Mouse (Mus musculus) bone marrow macrophage, adult 2 months (primary cell): ENCODE results near the gene Fut2. TPM values are rescaled to one million over a fixed set of nuclear protein-coding genes. Genes with fewer than 3 reads are reported as not detected.

Source experiments
- H3K27ac ChIP-seq: 2 replicates; pipeline ENCODE4 v1.5.1; 2012; ENCODE audit warnings: low read depth, low read length; ENCODE audit not compliant: insufficient read depth
- H3K4me1 ChIP-seq: 2 replicates; pipeline ENCODE4 v1.6.1; 2012; ENCODE audit warnings: low read length; ENCODE audit not compliant: control insufficient read depth, insufficient read depth
- H3K4me3 ChIP-seq: 2 replicates; pipeline ENCODE4 v1.5.1; 2012; ENCODE audit warnings: mild to moderate bottlenecking, low read length, moderate library complexity; ENCODE audit not compliant: insufficient read depth
- CTCF ChIP-seq: IDR thresholded peaks from 2 replicates; pipeline ENCODE4 v1.5.1; 2012; ENCODE audit warnings: low read depth, mild to moderate bottlenecking, low read length, moderate library complexity
- POLR2A ChIP-seq: IDR thresholded peaks from 2 replicates; pipeline ENCODE4 v1.6.1; 2012; ENCODE audit warnings: mild to moderate bottlenecking, low read depth, low read length, borderline replicate concordance
- polyA plus RNA-seq: library from polyadenylated mRNA; stranded (reverse); fragments of >200 nt; gene quantifications from 2 replicates; pipeline ENCODE4 v1.2.4, GENCODE M21; 2012; ENCODE audit not compliant: missing spikeins, insufficient read depth, insufficient read length

Gene Fut2
- polyA plus RNA-seq, 1 experiment: not detected

GRCm38 (mm10) chr7:45616277-45616676, 49.9 kb downstream of the Fut2 start:
- Histone ChIP-seq H3K27ac (no peak overlapping the region), H3K4me3 (no peak overlapping the region), H3K4me1 (peaks cover under 1% of the 10 kb centered on the region; the same call in 1 of the 2 replicates)
- no peak for TF ChIP-seq POLR2A
- TF ChIP-seq CTCF: no peak

GRCm38 (mm10) chr7:45609511-45609910, 56.7 kb downstream of the Fut2 start:
- TF ChIP-seq CTCF (no peak), POLR2A (no peak)
- H3K4me3 ChIP-seq: no peak overlapping the region
- H3K4me1 ChIP-seq: peaks cover 5% of the 10 kb centered on the region; the same call in 1 of the 2 replicates
- H3K27ac ChIP-seq: no peak overlapping the region

DNA sequence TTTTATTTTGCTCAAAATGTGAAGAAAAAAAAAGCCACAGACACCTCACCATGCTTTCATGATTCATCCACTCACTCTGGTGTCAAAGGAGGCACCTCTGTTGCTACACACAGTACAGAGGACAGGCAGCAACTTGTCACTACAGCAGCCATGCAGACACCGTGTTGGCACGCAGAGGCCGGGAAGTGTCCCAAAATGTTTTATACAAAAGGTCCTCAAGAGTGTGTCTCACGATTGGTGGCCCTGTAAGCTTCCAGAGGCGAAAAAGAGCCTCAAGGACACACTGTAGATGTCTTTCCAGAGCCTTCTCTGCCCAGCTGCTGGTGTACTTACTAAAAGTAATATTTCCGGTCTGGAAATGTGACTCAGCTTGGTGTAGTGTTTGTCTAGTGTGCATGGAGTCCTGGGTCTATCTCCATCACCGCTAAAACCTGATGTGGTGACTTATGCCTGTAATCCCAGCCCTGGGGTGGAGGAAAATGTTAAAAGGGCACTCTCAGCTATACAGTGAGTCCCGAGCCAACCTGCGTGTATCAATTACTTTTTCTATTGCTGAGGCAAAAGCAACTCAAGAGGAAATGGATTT, 60.4 kb downstream of the Fut2 start:
- Histone ChIP-seq H3K4me1 (peaks cover 2% of the 10 kb centered on the region; the same call in 1 of the 2 replicates), H3K27ac (no peak overlapping the region), H3K4me3 (no peak overlapping the region)
- no peak for TF ChIP-seq CTCF
- TF ChIP-seq POLR2A: no peak

DNA sequence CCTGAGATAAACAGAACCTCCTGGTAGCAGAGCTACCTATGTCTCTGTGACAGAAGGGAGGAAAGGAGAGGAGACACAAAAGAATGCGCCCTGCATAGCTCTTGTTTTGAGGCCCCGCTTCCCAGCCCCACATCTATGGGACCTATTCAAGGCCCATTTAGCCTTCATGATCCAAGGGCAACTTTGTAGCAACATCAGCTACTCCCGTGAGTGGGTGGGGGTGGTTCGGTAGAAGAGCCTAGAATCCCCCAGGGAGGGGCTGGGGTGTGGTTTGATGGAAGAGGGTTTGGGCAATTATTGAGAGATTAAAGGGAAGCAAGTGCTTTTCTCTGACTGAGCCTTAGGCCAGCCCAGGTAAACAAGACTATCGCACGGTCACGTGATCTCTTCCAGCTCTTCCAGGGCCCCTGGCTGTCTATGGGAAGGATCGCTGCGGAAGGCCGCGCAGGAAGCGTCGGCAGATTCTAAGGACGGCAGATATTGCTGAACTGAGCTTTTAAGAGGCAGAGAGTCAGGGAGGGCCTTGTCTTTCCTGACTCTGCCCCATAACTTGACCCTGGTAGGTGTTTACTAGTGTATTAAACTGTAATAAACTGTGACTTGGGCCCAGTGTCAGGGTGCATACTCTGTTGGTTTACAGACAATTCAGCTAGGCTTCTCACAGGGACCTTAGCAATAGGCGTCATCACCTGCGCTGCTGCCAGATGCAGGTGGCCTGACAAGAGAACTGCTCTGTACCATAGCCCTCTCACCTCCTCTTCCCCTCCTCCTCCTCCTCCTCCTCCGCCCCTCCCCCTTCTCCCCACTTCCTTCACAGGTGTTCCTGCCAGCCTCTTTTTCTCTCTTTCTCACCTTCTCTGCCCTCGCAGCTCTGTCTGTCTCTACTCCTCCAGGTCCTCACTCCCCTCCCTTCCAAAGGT, 67.0 kb downstream of the Fut2 start:
- no peak overlapping the region for H3K27ac ChIP-seq
- TF ChIP-seq CTCF: no peak
- TF ChIP-seq POLR2A: no peak

More for the DNA sequence above, 67.0 kb downstream of the Fut2 start:
- H3K4me3 ChIP-seq: no peak overlapping the region
- no peaks in the 10 kb centered on the region for H3K4me1 ChIP-seq

Other genes starting within 250 kb of the Fut2 start
- not detected in 2 replicates for gene Lhb, start 245.6 kb downstream of the Fut2 start, polyA plus RNA-seq
- gene Gys1, start 231.6 kb downstream of the Fut2 start, polyA plus RNA-seq: 12.8 and 14.3 TPM in 2 replicates
- 26.0 and 43.8 TPM in 2 replicates for gene Ruvbl2, start 228.3 kb downstream of the Fut2 start, polyA plus RNA-seq
- gene Ftl1, start 206.5 kb downstream of the Fut2 start, polyA plus RNA-seq: 18,510 and 20,120 TPM in 2 replicates
- 196 and 209 TPM in 2 replicates for gene Bax, start 199.5 kb downstream of the Fut2 start, polyA plus RNA-seq
- not detected in 2 replicates for gene Tulp2, start 184.5 kb downstream of the Fut2 start, polyA plus RNA-seq
- gene Gm45808, start 179.6 kb downstream of the Fut2 start, polyA plus RNA-seq: 1.1 TPM in 1 of 2 replicates, not detected in the other
- 22.0 and 25.4 TPM in 2 replicates for gene Dhdh, start 177.6 kb downstream of the Fut2 start, polyA plus RNA-seq
- gene Nucb1, start 156.0 kb downstream of the Fut2 start, polyA plus RNA-seq: 278 and 296 TPM in 2 replicates
- gene Ppp1r15a, start 140.1 kb downstream of the Fut2 start, polyA plus RNA-seq: 21.3 and 26.7 TPM in 2 replicates
- gene Plekha4, start 140.1 kb downstream of the Fut2 start, polyA plus RNA-seq: 1.0 and 1.6 TPM in 2 replicates
- gene Hsd17b14, start 111.5 kb downstream of the Fut2 start, polyA plus RNA-seq: 2.0 and 2.5 TPM in 2 replicates
- gene Bcat2, start 96.2 kb downstream of the Fut2 start, polyA plus RNA-seq: 87.0 and 93.0 TPM in 2 replicates
- gene Fgf21, start 50.9 kb downstream of the Fut2 start, polyA plus RNA-seq: not detected in 2 replicates
- gene Fut1, start 49.1 kb downstream of the Fut2 start, polyA plus RNA-seq: not detected in 2 replicates
- gene Izumo1, start 44.6 kb downstream of the Fut2 start, polyA plus RNA-seq: not detected in 2 replicates
- 0.40 TPM in 1 of 2 replicates, not detected in the other for gene Rasip1, start 38.9 kb downstream of the Fut2 start, polyA plus RNA-seq
- not detected in 2 replicates for gene Mamstr, start 26.4 kb downstream of the Fut2 start, polyA plus RNA-seq
- not detected in 2 replicates for gene Ntn5, start 17.6 kb upstream of the Fut2 start, polyA plus RNA-seq
- not detected in 2 replicates for gene Sec1, start 28.0 kb upstream of the Fut2 start, polyA plus RNA-seq
- 1.3 and 1.9 TPM in 2 replicates for gene Car11, start 33.4 kb upstream of the Fut2 start, polyA plus RNA-seq
- 85.2 and 85.6 TPM in 2 replicates for gene Dbp, start 38.7 kb upstream of the Fut2 start, polyA plus RNA-seq
- gene Rpl18, start 49.1 kb upstream of the Fut2 start, polyA plus RNA-seq: 802 and 833 TPM in 2 replicates
- gene Sphk2, start 51.6 kb upstream of the Fut2 start, polyA plus RNA-seq: 51.2 and 56.1 TPM in 2 replicates
- not detected in 2 replicates for gene Fam83e, start 54.8 kb upstream of the Fut2 start, polyA plus RNA-seq
- gene Spaca4, start 59.4 kb upstream of the Fut2 start, polyA plus RNA-seq: not detected in 2 replicates
- gene Lmtk3, start 117.3 kb upstream of the Fut2 start, polyA plus RNA-seq: 0.16 TPM in 1 of 2 replicates, not detected in the other
- 1.5 TPM in 1 of 2 replicates, not detected in the other for gene Sult2b1, start 118.3 kb upstream of the Fut2 start, polyA plus RNA-seq
- gene Cyth2, start 148.2 kb upstream of the Fut2 start, polyA plus RNA-seq: 63.7 and 68.8 TPM in 2 replicates
- gene Kcnj14, start 158.4 kb upstream of the Fut2 start, polyA plus RNA-seq: not detected in 2 replicates
- 4.4 and 4.9 TPM in 2 replicates for gene Grwd1, start 164.6 kb upstream of the Fut2 start, polyA plus RNA-seq
- 169 and 174 TPM in 2 replicates for gene Kdelr1, start 206.4 kb upstream of the Fut2 start, polyA plus RNA-seq
- gene Grin2d, start 212.0 kb upstream of the Fut2 start, polyA plus RNA-seq: 0.24 and 0.34 TPM in 2 replicates
- 1.1 TPM in 1 of 2 replicates, not detected in the other for gene Syngr4, start 230.3 kb upstream of the Fut2 start, polyA plus RNA-seq
- 15.1 and 18.9 TPM in 2 replicates for gene Tmem143, start 230.5 kb upstream of the Fut2 start, polyA plus RNA-seq